Mouse (Mus musculus) limb, embryonic 14.5 days (tissue): Measurements from ENCODE around the gene Phf19. TPM values are rescaled to one million over a fixed set of nuclear protein-coding genes. Genes with fewer than 3 reads are reported as not detected.

Experiments
- ATAC-seq: fragments of 200-750 bp; cut with Nextera tagmentation; 2 replicates; pipeline ENCODE4 v1.8.0; 2017; ENCODE audit warnings: low read depth, moderate number of reproducible peaks, moderate TSS enrichment; ENCODE audit not compliant: low FRiP score
- DNase-seq: peaks from one replicate; pipeline ENCODE4 v3.0.0-alpha.2; 2015; ENCODE audit warnings: low spot score
- H3K27ac ChIP-seq: fragments of 300-500 bp; sonication (generic); replicated peaks from 2 replicates; pipeline ENCODE4 v1.5.1; 2014; ENCODE audit warnings: low read depth, mild to moderate bottlenecking, low read length, moderate library complexity, mixed read lengths
- H3K27me3 ChIP-seq: fragments of 300-500 bp; sonication (generic); 2 replicates; pipeline ENCODE4 v1.6.1; 2014; ENCODE audit warnings: low read length, mixed read lengths; ENCODE audit not compliant: control insufficient read depth, insufficient read depth
- H3K36me3 ChIP-seq: fragments of 300-500 bp; sonication (generic); 2 replicates; pipeline ENCODE4 v1.6.1; 2014; ENCODE audit warnings: mild to moderate bottlenecking, low read length, moderate library complexity, mixed read lengths; ENCODE audit not compliant: control insufficient read depth, insufficient read depth
- H3K4me1 ChIP-seq: fragments of 300-500 bp; sonication (generic); 2 replicates; pipeline ENCODE4 v1.6.1; 2014; ENCODE audit warnings: antibody characterized with exemption, low read length, mixed read lengths; ENCODE audit not compliant: control insufficient read depth, insufficient read depth
- H3K4me2 ChIP-seq: fragments of 300-500 bp; sonication (generic); replicated peaks from 2 replicates; pipeline ENCODE4 v1.6.1; 2014; ENCODE audit warnings: low read depth, mild to moderate bottlenecking, low read length, moderate library complexity; ENCODE audit not compliant: severe bottlenecking
- H3K4me3 ChIP-seq: fragments of 300-500 bp; sonication (generic); replicated peaks from 2 replicates; pipeline ENCODE4 v1.5.1; 2014; ENCODE audit warnings: low read length
- H3K9ac ChIP-seq: fragments of 300-500 bp; sonication (generic); 2 replicates; pipeline ENCODE4 v1.6.1; 2014; ENCODE audit warnings: mild to moderate bottlenecking, low read depth, low read length, moderate library complexity; ENCODE audit not compliant: severe bottlenecking
- H3K9me3 ChIP-seq: fragments of 300-500 bp; sonication (generic); 2 replicates; pipeline ENCODE4 v1.6.1; 2016; ENCODE audit warnings: low read length; ENCODE audit not compliant: control insufficient read depth
- POLR2A ChIP-seq: fragments of 200-500 bp; IDR thresholded peaks from 2 replicates; pipeline ENCODE4 v1.8.0; 2012; ENCODE audit warnings: inconsistent platforms, mild to moderate bottlenecking, moderate library complexity, borderline replicate concordance; ENCODE audit not compliant: insufficient read depth, insufficient read length; ENCODE audit errors: extremely low read depth
- WGBS: fragments of 180-500 bp; shearing (Covaris S2); extraction: QIAGEN DNeasy Blood & Tissue Kit; methylation state at CpG from one replicate; pipeline ENCODE4 v1.1.7; 2014; 5-methylcytosine and 5-hydroxymethylcytosine counted together
- polyA plus RNA-seq, 2 experiments: library from polyadenylated mRNA; depleted of rRNA in 1 of 2; stranded (reverse) in 1 of 2; unstranded in 1 of 2; fragments of >200 nt; fragmentation: Nextera tagmentation in 1 of 2; extraction: Ambion mirVana in 1 of 2; gene quantifications; 2 replicates each; pipeline versions ENCODE4 v1.2.1 to v1.2.3; 2012 to 2014

Gene Phf19
- polyA plus RNA-seq, 2 experiments, result 8.0 to 8.7 TPM

DNA sequence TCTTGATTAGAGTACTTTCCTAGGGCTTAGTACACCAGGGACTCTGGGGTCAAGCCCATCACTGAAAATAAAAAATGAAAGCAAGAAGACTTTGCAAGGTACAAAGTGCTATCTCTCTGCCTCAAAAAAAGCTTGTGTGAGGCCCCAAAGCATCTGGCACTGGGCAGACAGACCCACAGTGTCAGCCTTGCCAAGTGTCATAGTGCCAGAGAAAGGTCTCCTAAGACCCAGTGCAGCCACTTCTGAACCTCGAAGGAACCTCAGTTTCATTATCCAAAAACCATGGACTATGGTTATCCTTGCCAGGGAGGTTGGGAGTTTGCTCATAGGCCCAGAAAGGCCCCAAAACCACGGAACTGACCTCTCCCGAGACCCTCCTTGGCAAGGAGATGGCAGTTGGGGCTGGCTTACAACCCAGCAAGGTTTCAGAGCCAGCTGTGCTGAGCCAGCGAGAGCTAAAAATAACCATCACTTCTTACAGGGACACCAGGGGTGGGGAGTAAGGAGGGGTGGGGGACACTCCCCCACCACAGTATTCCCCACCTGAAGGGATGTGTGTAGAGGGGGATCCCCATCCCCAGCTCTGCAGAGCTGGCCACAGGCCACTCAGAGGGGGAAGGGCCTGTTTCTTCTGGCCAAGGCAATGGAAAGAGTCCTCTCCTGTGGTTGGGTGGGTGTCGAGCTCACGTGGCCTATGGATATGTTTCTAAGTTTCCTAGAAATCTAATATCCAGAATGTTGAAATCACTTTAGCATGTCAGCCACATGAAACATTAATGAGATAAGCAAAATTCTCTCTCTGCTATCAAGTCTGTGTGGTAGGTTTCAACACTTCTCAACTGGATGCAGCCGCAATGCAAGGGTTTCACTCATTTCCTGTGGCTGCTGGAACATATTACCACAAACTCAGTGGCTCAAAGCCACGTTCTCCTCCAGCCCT lies 24.7 kb upstream of the Phf19 start:
- H3K4me1 ChIP-seq, result peaks cover 37% of the 10 kb centered on the region
- no peaks in the 10 kb centered on the region; the same call in 1 of the 2 replicates for H3K27me3 ChIP-seq

DNA sequence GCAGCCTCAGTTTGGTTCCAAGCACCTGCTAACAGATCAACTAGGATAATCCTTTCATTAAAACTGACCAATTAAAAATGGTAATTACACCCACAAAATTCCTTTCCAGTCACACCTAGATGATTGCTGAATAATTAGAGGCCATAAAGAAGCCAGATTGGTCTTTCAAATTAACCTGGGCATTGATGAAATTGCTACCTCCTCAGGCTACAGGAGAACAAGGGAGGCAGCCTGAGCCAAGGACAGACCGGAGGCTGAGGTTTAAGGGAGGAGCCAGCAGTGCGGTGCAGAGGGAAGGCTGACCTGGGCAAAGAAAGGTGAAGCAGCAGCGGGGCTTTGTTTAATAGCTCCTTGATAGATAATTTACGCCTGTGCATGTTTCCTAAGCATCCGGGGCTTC lies 23.6 kb upstream of the Phf19 start:
- no peak for ATAC-seq
- H3K36me3 ChIP-seq, result no peaks in the 10 kb centered on the region
- peaks cover 37% of the 10 kb centered on the region for H3K4me1 ChIP-seq
- H3K9ac ChIP-seq, result no peak overlapping the region
- TF ChIP-seq POLR2A, result no peak
- H3K9me3 ChIP-seq, result no peaks in the 10 kb centered on the region
- H3K4me3 ChIP-seq, result no peak overlapping the region
- no peak overlapping the region; the same call in 1 of the 2 replicates for H3K27ac ChIP-seq
- 12% methylated on average over 5 of the region's 5 CpGs for WGBS
- no peak overlapping the region for H3K4me2 ChIP-seq
- H3K27me3 ChIP-seq, result no peaks in the 10 kb centered on the region; the same call in 1 of the 2 replicates
- DNase-seq, result no peak

More for the DNA sequence above, 24.7 kb upstream of the Phf19 start:
- Histone ChIP-seq H3K9ac (no peak overlapping the region), H3K4me2 (no peak overlapping the region), H3K36me3 (no peaks in the 10 kb centered on the region), H3K4me3 (no peak overlapping the region), H3K27ac (peak overlapping the region; percentile 48; the same call in 1 of the 2 replicates), H3K9me3 (no peaks in the 10 kb centered on the region)
- WGBS, result 50% methylated on average over 8 of the region's 8 CpGs
- peak; percentile 86 for ATAC-seq
- TF ChIP-seq POLR2A, result no peak
- DNase-seq, result peak; percentile 75

GRCm38 (mm10) chr2:34927320-34927719 lies 13.5 kb upstream of the Phf19 start:
- WGBS, result 53% methylated on average over 5 of the region's 5 CpGs
- Histone ChIP-seq H3K4me3 (no peak overlapping the region), H3K9me3 (no peaks in the 10 kb centered on the region), H3K36me3 (no peaks in the 10 kb centered on the region), H3K27me3 (peaks cover 4% of the 10 kb centered on the region; the same call in 1 of the 2 replicates), H3K4me1 (peaks cover 12% of the 10 kb centered on the region; the same call in 1 of the 2 replicates), H3K9ac (no peak overlapping the region), H3K4me2 (no peak overlapping the region), H3K27ac (no peak overlapping the region)
- TF ChIP-seq POLR2A, result no peak
- ATAC-seq (no peak), DNase-seq (no peak)

GRCm38 (mm10) chr2:34922729-34923128 lies 8.9 kb upstream of the Phf19 start:
- ATAC-seq (no peak), DNase-seq (no peak)
- H3K4me3 ChIP-seq, result no peak overlapping the region
- no peaks in the 10 kb centered on the region for H3K36me3 ChIP-seq
- 10% methylated on average over 2 of the region's 2 CpGs for WGBS
- TF ChIP-seq POLR2A, result no peak
- peaks cover 4% of the 10 kb centered on the region; the same call in 1 of the 2 replicates for H3K27me3 ChIP-seq
- H3K9me3 ChIP-seq, result no peaks in the 10 kb centered on the region
- no peak overlapping the region for H3K4me2 ChIP-seq
- H3K27ac ChIP-seq, result no peak overlapping the region
- H3K9ac ChIP-seq, result no peak overlapping the region
- H3K4me1 ChIP-seq, result peaks cover 12% of the 10 kb centered on the region; the same call in 1 of the 2 replicates

GRCm38 (mm10) chr2:34920144-34920543 lies 6.3 kb upstream of the Phf19 start:
- 47% methylated on average over 2 of the region's 2 CpGs for WGBS
- Histone ChIP-seq H3K4me2 (no peak overlapping the region), H3K27me3 (peaks cover 6% of the 10 kb centered on the region)

More at GRCm38 (mm10) chr2:34920144-34920543, 6.3 kb upstream of the Phf19 start:
- no peak for TF ChIP-seq POLR2A
- H3K9ac ChIP-seq, result no peak overlapping the region
- DNase-seq (no peak), ATAC-seq (peak; percentile 63)
- H3K27ac ChIP-seq, result no peak overlapping the region
- no peaks in the 10 kb centered on the region for H3K36me3 ChIP-seq
- H3K4me1 ChIP-seq, result peaks cover 3% of the 10 kb centered on the region; the same call in 1 of the 2 replicates
- H3K4me3 ChIP-seq, result no peak overlapping the region
- H3K9me3 ChIP-seq, result no peaks in the 10 kb centered on the region
